Mouse (Mus musculus): ENCODE results near the gene Usp22.

DNA sequence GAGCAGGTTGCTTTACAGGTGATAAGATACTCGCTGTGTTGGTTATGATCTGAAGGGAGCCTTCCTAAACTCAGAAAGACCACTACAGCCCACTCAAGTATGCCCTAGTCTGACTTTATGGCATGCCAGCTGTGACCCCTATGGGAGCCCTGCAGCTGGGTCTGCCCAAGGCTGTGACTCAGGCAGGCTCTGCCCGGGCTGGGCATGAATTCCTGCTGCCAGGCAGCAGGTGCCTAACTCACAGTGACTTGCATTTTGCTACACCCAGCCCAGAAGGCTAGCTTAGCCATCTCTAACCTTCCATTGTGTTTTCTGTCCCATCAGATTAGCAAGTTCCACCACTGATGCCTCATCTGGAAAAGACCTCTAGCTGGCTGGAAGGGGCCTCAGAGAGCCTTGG is 28.0 kb upstream of the Usp22 start:
- TF ChIP-seq ZNF384 (IDR thresholded peaks at IDR 0.05; ENCODE audit: low read depth, low read length) (no peak), ZC3H11A (IDR thresholded peaks at IDR 0.05; ENCODE audit: borderline replicate concordance, low read depth, low read length) (no peak), HCFC1 (IDR thresholded peaks at IDR 0.05; ENCODE audit: borderline replicate concordance, insufficient read depth, low read length) (no peak), MAFK (IDR thresholded peaks at IDR 0.05; ENCODE audit: insufficient read depth, low read depth, low read length) (no peak)
